Mouse (Mus musculus): ENCODE results near the gene Scarb2.
A peak's percentile ranks its signal among the peaks of the same experiment; 100 is the strongest.

DNA sequence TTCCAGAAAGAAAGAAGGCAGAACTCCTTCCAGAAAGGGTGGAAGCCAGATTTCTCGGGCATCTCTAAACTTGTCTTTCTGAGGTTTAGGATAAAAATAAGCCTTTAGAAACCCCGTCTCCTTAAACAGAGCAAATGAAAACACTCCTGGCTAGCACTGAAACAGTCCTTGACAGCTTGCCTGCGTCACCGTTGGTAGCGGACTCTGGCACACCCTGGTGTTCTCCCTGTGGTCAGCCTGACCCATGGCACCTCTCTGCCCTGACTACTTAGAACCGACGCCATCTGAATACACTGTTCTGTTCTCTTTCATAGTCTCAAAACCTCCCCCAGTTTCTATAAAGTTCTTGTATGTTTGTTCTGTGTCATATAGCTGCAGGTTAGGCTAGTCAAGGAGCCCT, 17.7 kb downstream of the Scarb2 start:
- no peak for TF ChIP-seq POLR2A (IDR thresholded peaks at IDR 0.05; ENCODE audit: extremely low read depth, insufficient read depth, low read length)
- TF ChIP-seq CTCF (IDR thresholded peaks at IDR 0.05; ENCODE audit: low read depth, low read length), result peak; percentile 72
